Mouse (Mus musculus): ENCODE measurements around the gene Tmem236. TPM values are rescaled to one million over a fixed set of nuclear protein-coding genes. Genes with fewer than 3 reads are reported as not detected.

Tmem236 gene
- polyA plus RNA-seq, 1 experiment from 2014 or later, result 0.09 TPM

- ATAC-seq (ENCODE audit: low FRiP score), result no peak
- Histone ChIP-seq H3K36me3 (no peaks in the 10 kb centered on the region), H3K4me2 (no peak overlapping the region), H3K27ac (replicated peaks) (no peak overlapping the region), H3K4me3 (replicated peaks) (no peak overlapping the region), H3K27me3 (replicated peaks) (no peaks in the 10 kb centered on the region), H3K4me1 (no peaks in the 10 kb centered on the region), H3K9ac (replicated peaks) (no peak overlapping the region), H3K9me3 (replicated peaks) (no peaks in the 10 kb centered on the region)
- WGBS, result 78% methylated on average over 1 of the region's 1 CpGs
These were observed 87.8 kb downstream of the Tmem236 start for GRCm38 (mm10) chr2:14262090-14262489.

DNA sequence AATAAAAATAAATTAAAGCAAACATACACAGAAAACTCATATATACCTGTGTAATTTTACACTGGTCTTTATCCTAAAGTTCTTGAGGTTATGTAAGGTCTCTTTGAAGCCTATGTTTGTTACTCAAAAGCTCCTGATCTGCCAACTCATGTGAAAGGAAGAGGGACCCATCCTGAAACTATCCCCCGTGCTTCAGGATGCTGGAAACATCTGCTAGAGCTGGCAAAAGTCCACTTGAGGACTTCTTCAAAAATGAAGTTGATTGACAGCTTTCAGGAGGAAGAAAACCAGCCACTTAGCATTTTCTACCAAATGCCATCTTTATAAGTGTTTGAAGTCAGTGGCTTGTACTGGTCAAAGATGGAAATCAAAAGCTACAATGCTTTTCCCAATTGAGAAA lies 94.8 kb downstream of the Tmem236 start:
- Histone ChIP-seq H3K9me3 (replicated peaks) (no peaks in the 10 kb centered on the region), H3K4me1 (no peaks in the 10 kb centered on the region), H3K4me3 (replicated peaks) (no peak overlapping the region), H3K4me2 (no peak overlapping the region), H3K27me3 (replicated peaks) (no peaks in the 10 kb centered on the region), H3K27ac (replicated peaks) (no peak overlapping the region), H3K9ac (replicated peaks) (no peak overlapping the region), H3K36me3 (no peaks in the 10 kb centered on the region)
- 82% methylated on average over 1 of the region's 1 CpGs for WGBS
- ATAC-seq (ENCODE audit: low FRiP score), result no peak

MicroRNAs encoded within 50 kb of the gene (microRNA counts, 519-probe panel; counts per million panel counts)
- microRNA mmu-miR-511, result 793 counts per million, percentile 2 among the panel's probes with 10 or more counts

Small RNA genes within 50 kb of the gene (microRNA-seq; reads per million reads assigned to microRNA genes)
- 1.0 reads per million for gene Mir511

Other genes starting within 250 kb of the Tmem236 start
- gene Hacd1, start 118.4 kb upstream of the Tmem236 start, polyA plus RNA-seq (2015; fragmentation: Nextera tagmentation; extraction: Ambion mirVana), result 91.7 and 102 TPM in 2 replicates
- 120 and 128 TPM in 2 replicates for gene Stam, start 100.4 kb upstream of the Tmem236 start, polyA plus RNA-seq (2015; fragmentation: Nextera tagmentation; extraction: Ambion mirVana)
- 4.2 and 4.5 TPM in 2 replicates for gene Mrc1, start 54.9 kb downstream of the Tmem236 start, polyA plus RNA-seq (2015; fragmentation: Nextera tagmentation; extraction: Ambion mirVana)
- 3.1 TPM in 2 replicates for gene Slc39a12, start 213.8 kb downstream of the Tmem236 start, polyA plus RNA-seq (2015; fragmentation: Nextera tagmentation; extraction: Ambion mirVana)

Measured in neural tube, embryonic 15.5 days (tissue).